Mouse (Mus musculus) lung, adult 2 months (tissue): ENCODE measurements around the gene Limk2.

Experiments used
- CTCF ChIP-seq: fragments of 200-500 bp; IDR thresholded peaks from 2 replicates; pipeline ENCODE4 v1.5.1; 2011; ENCODE audit warnings: mild to moderate bottlenecking, low read length, control low read depth; ENCODE audit not compliant: insufficient read depth
- POLR2A ChIP-seq: fragments of 200-500 bp; IDR thresholded peaks from 2 replicates; pipeline ENCODE4 v1.6.1; 2011; ENCODE audit warnings: low read depth, mild to moderate bottlenecking, control low read depth, low read length, borderline replicate concordance; ENCODE audit errors: extremely low read depth

DNA sequence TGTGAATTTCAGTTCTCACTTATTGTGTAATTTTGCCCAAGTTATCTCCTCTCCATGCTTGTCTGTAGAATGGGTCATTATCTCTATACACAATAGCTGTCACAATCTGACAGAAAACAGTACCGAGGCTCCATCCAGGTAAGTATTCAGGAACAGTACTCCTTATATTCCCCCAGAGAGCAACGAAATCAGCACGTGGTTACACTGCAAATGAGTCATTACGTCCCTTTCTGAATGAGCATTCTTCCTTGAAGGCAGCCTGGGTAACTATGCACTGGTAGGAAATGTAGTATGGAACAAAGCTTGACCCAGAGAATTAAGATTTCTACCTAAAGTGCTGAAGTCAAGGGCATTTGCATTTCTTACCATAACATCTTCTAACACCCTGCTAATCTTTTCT is 33.7 kb upstream of the Limk2 start:
- TF ChIP-seq CTCF (no peak), POLR2A (no peak)
